Mouse (Mus musculus) megakaryocyte, embryonic 14.5 days (primary cell): ENCODE results near the gene Nsmce3. TPM values are rescaled to one million over a fixed set of nuclear protein-coding genes. Genes with fewer than 3 reads are reported as not detected.

ENCODE experiments used
- H3K27me3 ChIP-seq: replicated peaks from 2 replicates; pipeline ENCODE3; 2012; ENCODE audit warnings: inconsistent platforms
- H3K36me3 ChIP-seq: replicated peaks from 2 replicates; pipeline ENCODE3; 2012; ENCODE audit warnings: low read length, inconsistent platforms, mixed read lengths
- H3K4me1 ChIP-seq: 2 replicates; pipeline ENCODE4 v1.6.1; 2012; ENCODE audit warnings: inconsistent platforms
- H3K4me3 ChIP-seq: replicated peaks from 2 replicates; pipeline ENCODE3; 2012; ENCODE audit warnings: moderate library complexity, mild to moderate bottlenecking, inconsistent platforms
- H3K9me3 ChIP-seq: 2 replicates; pipeline ENCODE4 v1.6.1; 2012; ENCODE audit warnings: inconsistent platforms
- FLI1 ChIP-seq: IDR thresholded peaks from 2 replicates; pipeline ENCODE4 v1.6.1; 2012; ENCODE audit warnings: low read length, inconsistent platforms, mixed read lengths
- GATA1 ChIP-seq: IDR thresholded peaks from 3 replicates; pipeline ENCODE4 v1.6.1; 2012; ENCODE audit warnings: mixed read lengths, low read length, inconsistent platforms, borderline replicate concordance
- polyA plus RNA-seq: library from polyadenylated mRNA; stranded (reverse); fragments of >175 nt; gene quantifications from 2 replicates; pipeline ENCODE4 v1.2.3, GENCODE M21; 2012; ENCODE audit warnings: low replicate concordance; ENCODE audit not compliant: insufficient read depth

Gene Nsmce3
- polyA plus RNA-seq, 1 experiment = 7.6 TPM

DNA sequence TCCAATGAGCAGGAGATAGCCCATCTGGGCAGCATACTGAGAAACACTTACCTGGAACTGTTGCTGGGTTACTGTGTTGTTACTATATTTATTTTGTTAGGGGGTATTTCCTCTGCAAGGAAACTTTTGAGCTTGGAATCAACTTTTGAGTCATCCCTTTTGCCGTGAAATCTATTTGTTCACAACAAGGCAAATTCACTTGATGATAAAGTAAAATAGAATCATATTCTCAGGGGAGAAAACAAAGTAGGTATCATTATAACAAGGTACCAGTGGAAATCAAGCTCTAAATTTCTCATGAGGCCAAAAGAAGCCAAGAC lies 32.3 kb downstream of the Nsmce3 start:
- TF ChIP-seq GATA1 = no peak
- Histone ChIP-seq H3K4me3 (no peak overlapping the region), H3K36me3 (no peaks in the 10 kb centered on the region), H3K4me1 (no peaks in the 10 kb centered on the region), H3K27me3 (peaks cover 9% of the 10 kb centered on the region), H3K9me3 (peaks cover 14% of the 10 kb centered on the region; the same call in 1 of the 2 replicates)

DNA sequence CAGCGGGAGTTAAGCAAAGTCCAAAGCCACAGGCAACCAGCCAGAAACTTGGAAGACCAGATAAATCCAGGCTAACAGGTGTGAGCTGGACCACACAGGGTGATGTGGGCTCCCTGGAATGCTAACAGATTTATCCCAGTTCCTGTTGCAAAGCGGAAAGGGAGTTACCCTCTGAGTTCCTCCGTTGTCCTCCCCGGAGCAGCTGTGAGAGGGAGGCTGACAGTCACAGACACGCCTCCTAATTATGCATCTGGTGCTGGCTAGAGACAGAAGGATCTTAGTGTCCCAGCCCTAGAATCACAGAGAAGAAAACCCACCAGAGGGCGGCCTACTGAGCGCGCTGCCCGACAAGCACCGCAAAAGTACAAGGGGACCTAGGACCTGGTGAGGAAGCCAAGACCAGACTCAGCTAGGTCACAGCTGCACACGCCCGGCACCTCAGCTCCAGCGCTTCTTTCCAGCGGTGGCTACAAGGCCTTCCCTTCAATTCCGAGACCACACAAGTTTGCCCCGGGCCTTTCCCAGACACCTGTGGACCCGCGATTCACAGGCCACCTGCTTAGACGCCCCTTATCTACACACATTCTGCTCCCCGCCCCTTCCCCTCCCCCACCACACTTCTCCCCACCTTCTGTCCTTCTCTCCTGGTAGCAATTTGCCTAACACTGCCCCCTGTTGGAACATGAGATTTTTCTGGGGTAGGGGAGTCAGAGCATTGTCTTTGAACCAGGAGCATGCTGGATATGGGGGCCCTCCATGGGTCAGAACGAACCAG lies 32.8 kb downstream of the Nsmce3 start:
- Histone ChIP-seq H3K4me1 (no peaks in the 10 kb centered on the region), H3K9me3 (peaks cover 14% of the 10 kb centered on the region; the same call in 1 of the 2 replicates), H3K36me3 (no peaks in the 10 kb centered on the region), H3K27me3 (peaks cover 9% of the 10 kb centered on the region), H3K4me3 (peak overlapping the region; percentile 13)
- TF ChIP-seq GATA1 (no peak), FLI1 (no peak)

DNA sequence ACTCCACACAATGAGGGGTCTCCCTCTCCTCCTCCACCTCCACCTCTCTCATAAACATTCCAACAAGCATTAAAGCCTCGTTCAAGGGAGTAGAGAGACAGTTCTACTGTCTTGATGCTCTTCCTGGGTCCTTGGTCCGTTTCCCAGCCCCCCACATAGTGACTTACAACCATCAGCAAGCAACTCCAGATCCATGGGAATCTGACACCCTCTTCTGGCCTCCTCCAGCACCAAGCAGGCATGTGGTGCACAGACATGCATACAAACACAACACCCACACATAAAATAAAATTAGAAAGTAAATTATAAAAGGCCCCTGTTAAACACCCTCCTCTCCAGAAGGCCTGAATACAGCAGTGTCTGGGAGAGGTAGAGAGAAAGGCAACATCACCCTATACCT lies 33.5 kb downstream of the Nsmce3 start:
- no peaks in the 10 kb centered on the region for H3K36me3 ChIP-seq
- H3K4me1 ChIP-seq = no peaks in the 10 kb centered on the region
- H3K4me3 ChIP-seq = no peak overlapping the region
- TF ChIP-seq FLI1 = no peak
- TF ChIP-seq GATA1 = no peak
- peaks cover 14% of the 10 kb centered on the region; the same call in 1 of the 2 replicates for H3K9me3 ChIP-seq
- H3K27me3 ChIP-seq = peaks cover 9% of the 10 kb centered on the region

DNA sequence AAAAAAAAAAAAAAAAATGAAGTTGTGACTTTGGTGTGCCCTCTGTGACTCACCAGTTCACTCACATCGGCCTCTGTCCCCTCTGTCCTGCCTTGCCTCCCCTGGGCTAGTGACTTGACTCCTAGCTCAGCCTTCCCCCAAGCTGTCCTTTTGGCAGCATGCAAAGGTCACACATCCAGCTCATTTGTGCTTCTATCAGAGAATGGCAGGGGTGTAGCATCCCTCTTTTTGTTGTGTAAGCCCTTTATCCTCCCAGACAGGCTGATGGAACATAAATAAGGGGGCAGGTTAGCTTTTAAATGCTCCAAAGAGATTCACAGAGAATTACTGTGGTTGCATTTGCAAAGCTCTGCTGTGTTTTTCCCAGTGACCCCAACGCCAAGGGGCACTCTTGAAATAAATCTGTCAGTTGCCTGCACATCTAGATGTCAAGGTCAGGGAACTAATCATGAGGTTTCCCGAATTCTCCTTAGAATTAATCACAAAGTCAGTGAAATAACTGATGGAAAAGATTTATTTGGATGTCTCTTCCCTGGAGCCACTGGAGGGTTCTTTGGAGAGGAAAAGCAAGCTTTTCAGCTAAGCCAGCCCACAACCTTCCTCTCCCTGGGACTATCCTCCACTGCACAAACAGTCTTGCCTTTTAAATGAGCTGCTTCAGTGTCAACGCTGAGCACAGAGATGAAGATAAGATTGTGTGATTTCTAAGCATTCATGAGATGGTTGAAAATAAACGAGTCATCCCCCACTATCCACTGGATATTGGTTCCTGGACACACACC lies 42.4 kb downstream of the Nsmce3 start:
- no peak for TF ChIP-seq FLI1
- no peak for TF ChIP-seq GATA1
- Histone ChIP-seq H3K27me3 (no peaks in the 10 kb centered on the region), H3K4me3 (no peak overlapping the region), H3K36me3 (no peaks in the 10 kb centered on the region), H3K4me1 (no peaks in the 10 kb centered on the region), H3K9me3 (peaks cover 12% of the 10 kb centered on the region)

DNA sequence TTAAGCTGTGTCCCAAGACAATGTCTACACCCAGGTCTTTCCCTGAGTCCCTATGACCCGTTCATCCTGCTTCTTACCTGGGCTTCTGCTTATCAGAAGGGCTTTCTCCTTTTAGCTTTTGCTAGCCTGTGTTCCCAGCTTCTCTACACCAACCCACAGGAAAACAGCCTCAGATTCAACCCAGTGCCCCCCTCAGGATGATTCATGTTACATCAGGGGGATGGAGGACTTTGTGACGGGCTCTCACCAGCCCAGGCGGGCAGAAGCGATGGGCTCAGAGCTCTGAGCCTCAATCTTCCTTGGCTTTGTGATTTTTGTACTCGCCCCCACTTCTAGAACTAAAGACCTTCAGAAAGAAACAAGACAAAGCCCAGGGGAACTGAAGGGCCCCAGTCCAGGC lies 51.7 kb downstream of the Nsmce3 start:
- Histone ChIP-seq H3K36me3 (no peaks in the 10 kb centered on the region), H3K9me3 (peaks cover 10% of the 10 kb centered on the region), H3K4me3 (no peak overlapping the region), H3K4me1 (no peaks in the 10 kb centered on the region), H3K27me3 (no peaks in the 10 kb centered on the region)
- TF ChIP-seq GATA1 (no peak), FLI1 (no peak)

DNA sequence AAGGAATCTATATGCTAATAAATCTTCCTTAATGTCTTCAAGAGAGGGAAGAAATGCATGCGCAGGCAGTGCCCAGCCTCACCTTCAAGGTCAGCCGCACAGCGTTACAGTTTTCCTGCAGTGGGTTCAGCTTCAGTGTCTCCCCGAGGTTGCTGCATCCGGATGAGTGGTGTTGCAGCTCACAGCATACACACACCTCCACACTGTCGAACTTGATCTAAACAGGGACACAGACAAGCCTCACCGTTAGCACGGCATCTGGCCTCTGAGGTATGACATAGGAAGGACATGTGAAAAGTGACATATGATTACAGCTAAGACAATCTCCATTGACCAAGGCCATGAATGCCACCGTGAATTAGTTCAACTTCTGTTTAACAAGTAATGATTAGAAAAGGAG lies 53.1 kb downstream of the Nsmce3 start:
- Histone ChIP-seq H3K36me3 (no peaks in the 10 kb centered on the region), H3K4me1 (no peaks in the 10 kb centered on the region), H3K27me3 (no peaks in the 10 kb centered on the region), H3K4me3 (peak overlapping the region; percentile 31), H3K9me3 (peaks cover 10% of the 10 kb centered on the region)
- TF ChIP-seq GATA1 (no peak), FLI1 (no peak)
